In the genomic region with DNA sequence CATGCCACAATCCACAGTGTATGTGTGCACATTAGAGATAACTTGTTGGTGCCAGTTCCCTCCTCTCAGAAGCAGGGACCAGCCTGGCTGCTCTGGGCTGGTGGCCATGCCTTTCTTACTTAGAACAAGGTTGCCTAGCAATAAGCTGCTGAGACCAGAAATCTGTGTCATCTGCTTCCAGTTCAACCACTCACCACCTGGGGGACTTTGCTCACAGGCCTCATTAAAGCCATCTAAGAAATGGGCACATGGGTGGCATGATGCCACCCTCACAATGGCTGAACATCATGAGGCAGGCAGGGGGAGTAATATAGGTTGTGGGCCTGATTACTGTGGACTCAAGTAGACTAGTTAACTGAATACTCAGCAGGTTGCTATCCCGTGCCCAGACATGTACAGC, we compare ENCODE assay signal across 9 mouse cellular contexts. TPM values are rescaled to one million over a fixed set of nuclear protein-coding genes. Genes with fewer than 3 reads are reported as not detected.
DNase-seq lines count a peak whose midpoint lies in the region; ATAC-seq lines count a peak whose summit lies in the region.
"Had no signal": no experiment of that assay in that cellular context is flagged by ENCODE, and none has a peak within 500 bp of the region (broad histone marks: within the 10 kb centered on the region; RNA-seq: fewer than 3 reads in every experiment).

No protein-coding gene starts in this region.

- peak; percentile 43 for DNase-seq in cerebellum, adult 11 months
- DNase-seq in layer of hippocampus, postnatal 10 days (ENCODE audit: low spot score in 2 of 2) = peak; percentile 58 to 65
- peak; percentile 31 for DNase-seq in splenic B cell, adult 2 months (ENCODE audit: low read depth, low spot score)
- no peak for DNase-seq in ovary, postnatal 10 days (ENCODE audit: low spot score)
- no peak for DNase-seq in heart, adult 8-10 months (ENCODE audit: low spot score)
- DNase-seq in ovary, postnatal 36 days (ENCODE audit: low spot score) = no peak

- H3K27ac ChIP-seq in midbrain, embryonic 15.5 days = no peak overlapping the region
- no peak overlapping the region; the same call in 1 of the 2 replicates for H3K27ac ChIP-seq in midbrain, embryonic 13.5 days
- H3K27ac ChIP-seq: heart, embryonic 13.5 days had no signal

- H3K27me3 ChIP-seq in midbrain, embryonic 15.5 days (replicated peaks) = no peaks in the 10 kb centered on the region
- no peaks in the 10 kb centered on the region for H3K27me3 ChIP-seq in midbrain, embryonic 13.5 days
- H3K27me3 ChIP-seq in splenic B cell, adult 2 months (ENCODE audit: control insufficient read depth, insufficient read depth, low read length, poor library complexity, severe bottlenecking) = no peaks in the 10 kb centered on the region

- ATAC-seq in midbrain, embryonic 15.5 days (replicated peaks) = peak; percentile 37
- no peak; the same call in 1 of the 2 replicates for ATAC-seq in midbrain, embryonic 13.5 days

- H3K4me1 ChIP-seq in midbrain, embryonic 15.5 days = peaks cover 10% of the 10 kb centered on the region
- peaks cover 37% of the 10 kb centered on the region for H3K4me1 ChIP-seq in midbrain, embryonic 13.5 days (replicated peaks)

- H3K9ac ChIP-seq in midbrain, embryonic 15.5 days = no peak overlapping the region
- H3K9ac ChIP-seq in midbrain, embryonic 13.5 days (replicated peaks) = no peak overlapping the region
- H3K9ac ChIP-seq: heart, embryonic 13.5 days had no signal

- H3K4me3 ChIP-seq in midbrain, embryonic 15.5 days = no peak overlapping the region
- H3K4me3 ChIP-seq in midbrain, embryonic 13.5 days (replicated peaks) = no peak overlapping the region
- H3K4me3 ChIP-seq: heart, embryonic 13.5 days had no signal

- H3K36me3 ChIP-seq in midbrain, embryonic 15.5 days (replicated peaks) = no peaks in the 10 kb centered on the region
- no peaks in the 10 kb centered on the region for H3K36me3 ChIP-seq in midbrain, embryonic 13.5 days
- no peaks in the 10 kb centered on the region for H3K36me3 ChIP-seq in splenic B cell, adult 2 months (ENCODE audit: control insufficient read depth, insufficient read depth, low read length, poor library complexity, severe bottlenecking)

- no peaks in the 10 kb centered on the region for H3K9me3 ChIP-seq in midbrain, embryonic 15.5 days
- H3K9me3 ChIP-seq in midbrain, embryonic 13.5 days = no peaks in the 10 kb centered on the region
- H3K9me3 ChIP-seq: heart, embryonic 13.5 days had no signal

- WGBS in midbrain, embryonic 15.5 days = 86% methylated on average over 1 of the region's 1 CpGs
- WGBS in midbrain, embryonic 13.5 days = 85% methylated on average over 1 of the region's 1 CpGs

- H3K4me2 ChIP-seq in midbrain, embryonic 15.5 days = no peak overlapping the region
- H3K4me2 ChIP-seq in midbrain, embryonic 13.5 days (replicated peaks) = no peak overlapping the region
- H3K4me2 ChIP-seq: heart, embryonic 13.5 days had no signal

RNA-seq across cellular contexts. Expression of a gene that starts 1.3 kb away (rescaled TPM):
- 56.0 and 66.1 TPM in 2 replicates for polyA plus RNA-seq in midbrain, embryonic 15.5 days (2015; fragmentation: Nextera tagmentation; extraction: Ambion mirVana)
- 63.2 and 72.9 TPM in 2 replicates for polyA plus RNA-seq in midbrain, embryonic 13.5 days (2015; fragmentation: Nextera tagmentation; extraction: Ambion mirVana)
- 10 to 100 TPM; 43.8 to 49.7 TPM for total RNA-seq in layer of hippocampus, postnatal 10 days (2021)
- total RNA-seq in heart, adult 8-10 months (2022) = 1 to 10 TPM; 2.3 to 5.0 (median 2.7) TPM

Comparison
In these comparisons a context has a peak if more than half of its experiments do, and no peak if none do; other contexts are left out.
1. DNase-seq: peak in cerebellum, adult 11 months (single experiment), layer of hippocampus, postnatal 10 days (2 of 2) and splenic B cell, adult 2 months (single experiment); none in ovary, postnatal 10 days (single experiment), heart, adult 8-10 months (single experiment) and ovary, postnatal 36 days (single experiment).
2. RNA of a gene that starts 1.3 kb away (total RNA-seq): 43.8 to 49.7 TPM in layer of hippocampus, postnatal 10 days; 2.3 to 5.0 TPM in heart, adult 8-10 months; every median in the first group is over 4 times any median in the second.